Mouse (Mus musculus) CH12.LX (cell line): ENCODE measurements around the gene Tnfaip2.

Experiments used
- CHD1 ChIP-seq: IDR thresholded peaks from 2 replicates; pipeline ENCODE4 v1.6.1; 2012; ENCODE audit warnings: low read depth, low read length, improper control_type of control experiment, inconsistent platforms
- CTCF ChIP-seq, 2 experiments: IDR thresholded peaks in 1 of 2; conservative IDR thresholded peaks in 1 of 2; 2 replicates each; pipeline ENCODE4 v1.5.1; 2011 to 2012; ENCODE audit warnings: low read depth in 2 of 2, low read length in 2 of 2, improper control_type of control experiment in 1 of 2, inconsistent platforms in 1 of 2, mild to moderate bottlenecking in 1 of 2, moderate library complexity in 1 of 2
- ELF1 ChIP-seq: IDR thresholded peaks from 2 replicates; pipeline ENCODE4 v1.6.1; 2014; ENCODE audit warnings: low read depth, mild to moderate bottlenecking, inconsistent platforms, low read length, improper control_type of control experiment
- EP300 ChIP-seq: IDR thresholded peaks from 2 replicates; pipeline ENCODE4 v1.6.1; 2011; ENCODE audit warnings: low read length, improper control_type of control experiment
- JUND ChIP-seq: conservative IDR thresholded peaks from 2 replicates; pipeline ENCODE4 v1.6.1; 2011; ENCODE audit warnings: low read depth, low read length, improper control_type of control experiment
- KAT2A ChIP-seq: IDR thresholded peaks from 2 replicates; pipeline ENCODE4 v1.6.1; 2012; ENCODE audit warnings: low read length, improper control_type of control experiment, inconsistent platforms; ENCODE audit not compliant: insufficient replicate concordance
- MAFK ChIP-seq: IDR thresholded peaks from 2 replicates; pipeline ENCODE4 v1.6.1; 2011; ENCODE audit warnings: low read length, improper control_type of control experiment; ENCODE audit not compliant: insufficient replicate concordance
- MAX ChIP-seq: IDR thresholded peaks from 2 replicates; pipeline ENCODE4 v1.6.1; 2011; ENCODE audit warnings: low read length, improper control_type of control experiment
- MXI1 ChIP-seq: IDR thresholded peaks from 2 replicates; pipeline ENCODE4 v1.6.1; 2011; ENCODE audit warnings: mild to moderate bottlenecking, low read depth, low read length, improper control_type of control experiment
- POLR2A ChIP-seq: IDR thresholded peaks from 2 replicates; pipeline ENCODE4 v1.6.1; 2011; ENCODE audit warnings: low read depth, mild to moderate bottlenecking, improper control_type of control experiment, low read length
- ZNF384 ChIP-seq: IDR thresholded peaks from 2 replicates; pipeline ENCODE4 v1.6.1; 2012; ENCODE audit warnings: low read depth, low read length, improper control_type of control experiment, inconsistent platforms

GRCm38 (mm10) chr12:111474384-111474783 is 32.1 kb downstream of the Tnfaip2 start:
- TF ChIP-seq CHD1 = no peak
- TF ChIP-seq POLR2A = no peak
- TF ChIP-seq KAT2A = no peak
- TF ChIP-seq EP300 = no peak
- no peak for TF ChIP-seq MXI1
- TF ChIP-seq CTCF (conservative IDR thresholded peaks at IDR 0.05 in 1 of 2, IDR thresholded peaks at IDR 0.05 in 1 of 2; ENCODE audit: low read depth in 2 of 2, low read length in 2 of 2) = no peak
- no peak for TF ChIP-seq ZNF384
- TF ChIP-seq MAFK = no peak
- TF ChIP-seq MAX = no peak
- TF ChIP-seq JUND = no peak
- no peak for TF ChIP-seq ELF1
